Mouse (Mus musculus) ovary, postnatal 36 days (tissue): ENCODE measurements around the gene Vmn1r211.
"Not testable (repeated sequence)": the region's sequence is repeated elsewhere in the genome, so short reads cannot be mapped to it uniquely, and the experiment has no call there.

Source experiments
- DNase-seq: peaks from one replicate; pipeline ENCODE4 v3.0.0; 2022; ENCODE audit warnings: low spot score, mixed read lengths

Gene Vmn1r211

GRCm38 (mm10) chr13:22857461-22857860 is at the start of gene Vmn1r211:
Gene Vmn1r211, minus strand, starts transcription at chr13:22857561.
- no peak for DNase-seq

GRCm38 (mm10) chr13:22884105-22884504 is 26.7 kb upstream of the Vmn1r211 start, which contains the start of gene Vmn1r212:
Gene Vmn1r212, minus strand, starts transcription at chr13:22884205.
- no peak for DNase-seq

GRCm38 (mm10) chr13:22879257-22879656 is 21.9 kb upstream of the Vmn1r211 start:
- DNase-seq: no peak

GRCm38 (mm10) chr13:22854760-22855159 is 2.6 kb downstream of the Vmn1r211 start:
- no peak for DNase-seq

- DNase-seq: no peak
Measured at GRCm38 (mm10) chr13:22846798-22847197, 10.6 kb downstream of the Vmn1r211 start.

- not testable (repeated sequence) for DNase-seq
Measured at GRCm38 (mm10) chr13:22844304-22844703, 13.1 kb downstream of the Vmn1r211 start.

GRCm38 (mm10) chr13:22831248-22831647 is 26.1 kb downstream of the Vmn1r211 start, which contains the start of gene Vmn1r210:
Gene Vmn1r210, minus strand, starts transcription at chr13:22831348.
- no peak for DNase-seq

GRCm38 (mm10) chr13:22829395-22829794 is 28.0 kb downstream of the Vmn1r211 start:
- not testable (repeated sequence) for DNase-seq

- not testable (repeated sequence) for DNase-seq
Measured at GRCm38 (mm10) chr13:22821601-22822000, 35.8 kb downstream of the Vmn1r211 start.

- DNase-seq: not testable (repeated sequence)
Measured at GRCm38 (mm10) chr13:22809582-22809981, 47.8 kb downstream of the Vmn1r211 start, which contains the start of gene Vmn1r209. Gene Vmn1r209, minus strand, starts transcription at chr13:22809682.
